Mouse (Mus musculus): ENCODE results near the gene Bcat1.

DNA sequence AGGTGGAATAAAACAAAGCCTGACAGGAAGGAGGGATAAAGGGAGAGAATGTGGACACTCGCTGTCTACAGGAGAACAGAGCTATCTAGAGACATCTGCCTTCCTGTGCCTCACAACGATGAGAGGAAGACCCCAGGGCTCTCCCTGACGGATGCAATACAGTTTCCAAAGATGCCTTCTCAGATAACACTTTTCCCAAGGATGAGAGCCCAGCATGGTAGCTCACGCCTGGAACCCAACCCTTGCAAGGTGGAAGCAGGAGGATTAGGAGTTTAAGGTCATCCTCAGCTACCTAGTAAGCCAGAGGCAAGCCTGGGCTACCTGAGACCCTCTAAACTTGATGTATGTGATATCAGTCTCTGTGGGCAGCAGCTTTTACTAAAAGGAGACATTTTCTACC, 5.7 kb upstream of the Bcat1 start:
- TF ChIP-seq MAX (IDR thresholded peaks at IDR 0.05; ENCODE audit: low read depth) (no peak), POLR2A (IDR thresholded peaks at IDR 0.05; ENCODE audit: insufficient read length, low read depth) (no peak), POLR2AphosphoS2 (IDR thresholded peaks at IDR 0.05; ENCODE audit: insufficient read length, low read depth) (no peak), E2F4 (IDR thresholded peaks at IDR 0.05; ENCODE audit: insufficient read depth) (no peak), MYOG (IDR thresholded peaks at IDR 0.05; ENCODE audit: control insufficient read depth in 1 of 3, insufficient read depth in 1 of 3, insufficient read length in 2 of 3, low read depth in 2 of 3) (no peak), TCF12 (IDR thresholded peaks at IDR 0.05; ENCODE audit: insufficient read depth, poor library complexity, severe bottlenecking) (no peak)

All from myocyte (in vitro differentiated cells).